Mouse (Mus musculus) liver, adult (tissue): ENCODE measurements around the gene Ccl17.

ENCODE experiments used
- GATA4 ChIP-seq: IDR thresholded peaks from 2 replicates; pipeline ENCODE4 v1.6.1; 2014; ENCODE audit warnings: mild to moderate bottlenecking, low read length; ENCODE audit not compliant: insufficient replicate concordance

The Ccl17 gene

GRCm38 (mm10) chr8:94837662-94838574 is 27.7 kb downstream of the Ccl17 start, which contains the start of the genes Coq9 and Ciapin1:
Gene Coq9 (plus strand): TSS chr8:94838321.
Gene Ciapin1 (minus strand): TSS chr8:94838358.
- peak; percentile 3; the same call in 1 of the 2 replicates for TF ChIP-seq GATA4

- no peak for TF ChIP-seq GATA4
These were observed 28.3 kb downstream of the Ccl17 start for GRCm38 (mm10) chr8:94838600-94838999.

DNA sequence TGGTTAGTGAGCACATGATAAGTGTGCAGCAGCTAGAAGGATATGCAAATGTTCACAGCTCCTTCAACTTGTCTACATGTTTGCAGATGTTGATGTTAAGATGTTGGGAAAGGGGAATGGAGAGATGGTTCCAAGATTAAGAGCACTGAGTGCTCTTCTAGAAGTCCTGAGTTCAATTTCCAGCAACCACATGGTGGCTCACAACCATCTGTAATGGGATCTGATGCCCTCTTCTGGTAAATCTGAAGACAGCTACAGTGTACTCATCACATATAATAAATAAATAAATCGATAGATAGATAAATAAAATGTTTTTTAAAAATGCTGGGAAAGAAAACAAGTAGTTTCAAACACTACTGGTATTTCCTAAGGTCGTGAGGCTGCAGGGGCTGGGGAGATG is 30.9 kb downstream of the Ccl17 start:
- no peak for TF ChIP-seq GATA4

DNA sequence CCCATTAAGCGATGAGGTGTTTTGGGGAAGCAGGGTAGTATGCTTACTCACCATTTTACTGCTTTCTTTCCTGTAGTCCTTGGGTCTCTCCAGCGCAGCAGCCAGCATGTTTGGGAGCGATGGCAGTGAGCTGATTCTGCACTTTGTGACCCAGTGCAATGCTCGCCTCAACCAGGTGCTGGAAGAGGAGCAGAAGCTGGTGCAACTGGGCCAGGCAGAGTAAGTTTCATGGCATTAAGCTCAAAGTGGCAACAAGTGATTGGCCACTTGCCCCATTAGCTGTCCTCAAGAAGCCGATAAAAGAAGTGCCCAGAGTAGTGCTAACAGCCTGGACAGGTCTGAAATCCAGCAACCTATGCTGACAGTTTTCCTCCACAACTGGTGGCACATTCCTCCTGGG is 39.8 kb downstream of the Ccl17 start:
- TF ChIP-seq GATA4, result no peak

DNA sequence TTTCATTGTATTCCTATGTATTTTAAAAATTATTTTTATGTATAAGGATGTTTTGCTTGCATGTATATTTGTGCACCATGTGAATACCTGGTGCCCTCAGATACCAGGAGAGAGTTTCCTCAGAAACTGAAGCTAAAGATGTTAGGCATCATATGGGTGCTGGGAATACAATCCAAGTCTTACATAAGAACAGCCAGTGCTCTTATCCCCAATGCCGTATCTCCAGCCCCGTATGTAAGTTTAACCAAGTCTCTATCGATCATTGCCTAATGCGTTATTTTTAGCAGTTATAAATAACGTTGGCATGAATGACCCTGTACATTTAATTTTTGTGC is 46.7 kb downstream of the Ccl17 start:
- TF ChIP-seq GATA4, result no peak

DNA sequence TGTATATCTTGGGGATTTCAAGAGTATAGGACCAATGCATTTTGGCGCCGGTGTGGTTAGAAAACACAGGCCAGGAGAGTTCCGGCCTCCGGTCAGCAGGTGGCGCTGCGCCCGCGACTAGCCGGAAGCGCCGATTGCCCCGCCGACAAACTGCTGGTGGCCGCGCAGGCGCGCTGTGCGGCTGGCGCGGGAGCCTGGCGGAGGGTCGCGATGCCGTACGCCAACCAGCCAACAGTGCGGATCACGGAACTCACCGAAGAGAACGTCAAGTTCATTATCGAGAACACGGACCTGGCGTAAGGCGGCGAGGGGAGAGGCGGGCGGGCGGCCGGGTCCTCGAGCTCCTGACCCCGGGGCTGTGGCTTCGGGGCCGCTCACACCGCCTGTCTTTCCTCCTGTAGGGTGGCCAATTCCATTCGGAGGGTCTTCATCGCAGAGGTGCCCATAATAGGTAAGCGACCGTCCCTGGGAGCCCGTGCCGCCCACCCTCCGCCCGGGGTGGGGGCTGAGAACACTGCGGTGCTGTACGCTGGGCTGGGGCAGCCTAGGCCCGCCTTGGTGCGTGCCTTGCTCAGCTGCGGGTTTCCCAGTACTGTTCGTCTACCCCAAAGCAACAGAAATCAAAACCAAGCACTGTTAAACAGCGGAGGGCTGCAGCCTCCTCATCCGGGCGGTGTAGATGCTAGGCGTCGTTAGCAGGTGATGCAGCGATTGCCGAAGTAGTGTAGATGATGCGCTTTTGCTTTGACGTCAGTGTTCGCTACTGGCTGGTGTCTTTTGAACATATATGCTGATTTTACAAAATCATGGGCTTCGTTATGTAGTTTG is 47.3 kb downstream of the Ccl17 start, which contains the start of gene Polr2c:
Polr2c (plus strand) TSS at position 105 of the 828 bp plus-strand sequence.
- TF ChIP-seq GATA4, result peak; percentile 61; the same call in 1 of the 2 replicates

- no peak for TF ChIP-seq GATA4
These were observed 51.2 kb downstream of the Ccl17 start for GRCm38 (mm10) chr8:94861352-94861910.
